Mouse (Mus musculus) adrenal gland, postnatal 10 days (tissue): Measurements from ENCODE around the gene Pus10. TPM values are rescaled to one million over a fixed set of nuclear protein-coding genes. Genes with fewer than 3 reads are reported as not detected.

Experiments used
- DNase-seq: peaks from one replicate; pipeline ENCODE4 v3.0.0; 2021; ENCODE audit warnings: mixed read lengths
- long read RNA-seq, 2 experiments: library from polyadenylated mRNA; stranded (forward); transcript quantifications; one replicate each; pipeline ENCODE4 v2.0.0; 2021
- total RNA-seq, 2 experiments: library from RNA; stranded (reverse); gene quantifications; 2 replicates each; pipeline ENCODE4 v1.2.3; 2021

Pus10 gene
- 10 to 100 TPM; 23.2 to 28.7 TPM for total RNA-seq
- long read RNA-seq, experiment 1, transcript Pus10-202 (18 exons, 3,559 nt), result major isoform, 7 of 25 reads
- long read RNA-seq, experiment 1, partial matches to known transcripts, result 9 of 25 reads
- long read RNA-seq, experiment 1, other reads (novel, unspliced or antisense), result 4 of 25 reads
- long read RNA-seq, experiment 2, partial matches to known transcripts, result 1 of 7 reads
- long read RNA-seq, experiment 2, other reads (novel, unspliced or antisense), result 1 of 7 reads

DNA sequence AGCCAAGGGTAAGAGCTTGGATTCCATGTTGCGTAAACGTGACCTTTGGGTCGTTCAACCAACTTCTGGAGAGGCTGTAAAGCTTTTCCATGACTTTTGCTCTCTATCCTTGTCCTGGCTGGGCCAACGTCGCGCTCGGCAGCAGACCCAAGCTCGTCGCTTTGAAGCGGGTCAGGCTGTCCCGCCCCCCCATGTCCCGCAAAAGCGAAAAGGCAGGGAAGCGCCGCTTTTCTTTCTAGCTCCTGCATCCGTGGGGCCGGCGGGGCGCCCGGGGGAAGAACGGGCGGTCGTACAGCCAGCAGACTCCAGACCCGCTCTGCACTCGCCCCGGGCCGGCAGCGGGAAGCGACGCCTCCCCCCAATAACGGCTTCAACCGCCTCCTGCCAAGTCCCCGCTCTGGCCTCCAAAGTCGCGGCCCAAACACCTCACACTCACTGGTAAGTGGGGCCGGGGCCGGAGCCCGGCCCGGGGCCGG, at the start of gene Pus10:
TSS of gene Pus10 (plus strand) at position 364 of the 476 bp plus-strand sequence.
- DNase-seq, result peak; percentile 80

GRCm38 (mm10) chr11:23618995-23619394, 46.5 kb upstream of the Pus10 start:
- no peak for DNase-seq

DNA sequence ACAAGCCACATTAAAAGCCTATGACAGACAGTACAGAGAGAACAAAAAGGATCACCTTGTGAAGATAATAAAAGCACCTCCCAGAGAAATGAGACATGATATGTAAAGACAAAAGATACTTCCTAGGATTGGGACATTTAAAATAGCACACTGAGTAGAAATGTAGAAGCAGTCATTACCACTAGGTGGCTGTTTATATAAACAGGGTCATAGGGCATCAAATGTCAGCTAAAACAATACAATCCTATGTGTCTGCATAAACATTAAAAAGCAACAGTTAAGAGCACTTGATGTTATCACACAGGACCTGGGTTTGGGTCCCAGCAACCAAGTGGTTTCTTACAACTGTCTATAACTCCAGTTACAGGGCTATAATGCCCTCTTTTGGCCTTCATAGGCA, 34.8 kb upstream of the Pus10 start:
- DNase-seq, result no peak

- peak; percentile 92 for DNase-seq
Measured at GRCm38 (mm10) chr11:23632945-23633878, 32.3 kb upstream of the Pus10 start, which contains the start of gene 0610010F05Rik. 0610010F05Rik (minus strand) TSS chr11:23633639.

GRCm38 (mm10) chr11:23633879-23634215, 31.6 kb upstream of the Pus10 start:
- no peak for DNase-seq

GRCm38 (mm10) chr11:23634573-23634972, 30.9 kb upstream of the Pus10 start:
- no peak for DNase-seq

DNA sequence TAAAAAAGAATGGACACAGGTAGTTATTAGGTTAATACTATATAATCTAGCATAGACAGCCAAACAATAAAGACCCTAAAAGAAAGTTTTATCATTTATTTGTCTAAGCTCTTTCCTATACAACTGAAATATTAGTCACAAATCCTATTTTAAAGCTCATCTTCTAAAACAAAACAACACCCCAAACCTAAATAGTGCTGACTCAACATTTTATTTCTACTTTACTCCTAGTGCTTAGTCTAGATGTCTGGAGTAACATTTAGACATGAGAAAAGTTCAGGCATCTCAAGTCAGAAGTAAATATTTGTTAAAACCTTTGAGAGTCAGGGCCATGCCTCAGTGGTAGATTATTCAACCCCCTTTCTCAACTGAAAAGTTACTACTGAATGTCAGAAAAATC, 18.0 kb upstream of the Pus10 start:
- DNase-seq, result no peak

GRCm38 (mm10) chr11:23647835-23648234, 17.6 kb upstream of the Pus10 start:
- DNase-seq, result no peak

- DNase-seq, result no peak
Measured at GRCm38 (mm10) chr11:23653666-23654065, 11.8 kb upstream of the Pus10 start.

DNA sequence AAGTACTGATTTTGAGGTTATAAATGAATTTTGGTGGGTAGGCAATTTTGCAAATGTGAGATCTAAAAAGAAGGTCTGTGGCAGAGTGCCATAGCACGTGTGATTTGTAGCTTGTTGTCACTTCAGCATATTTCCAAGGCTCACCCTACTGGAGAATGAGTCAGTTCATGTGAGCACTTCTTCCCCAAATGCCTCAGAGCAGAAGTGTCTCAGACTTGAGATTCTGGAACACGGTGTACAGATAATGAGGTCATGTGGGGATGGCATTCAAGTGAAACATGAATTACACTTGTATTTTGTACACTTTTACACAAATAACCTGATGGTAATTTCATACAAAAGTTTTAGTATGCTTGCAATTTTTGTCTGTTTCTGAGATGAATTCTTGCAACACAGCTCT, 7.7 kb upstream of the Pus10 start:
- peak; percentile 16 for DNase-seq

GRCm38 (mm10) chr11:23664232-23664631, 1.2 kb upstream of the Pus10 start:
- no peak for DNase-seq

GRCm38 (mm10) chr11:23665798-23666501, 476 bp downstream of the Pus10 start, which contains the start of gene Pex13:
Pex13 (minus strand) TSS chr11:23665959.
- DNase-seq, result peak; percentile 97

GRCm38 (mm10) chr11:23666526-23666925, 1.1 kb downstream of the Pus10 start:
- no peak for DNase-seq

DNA sequence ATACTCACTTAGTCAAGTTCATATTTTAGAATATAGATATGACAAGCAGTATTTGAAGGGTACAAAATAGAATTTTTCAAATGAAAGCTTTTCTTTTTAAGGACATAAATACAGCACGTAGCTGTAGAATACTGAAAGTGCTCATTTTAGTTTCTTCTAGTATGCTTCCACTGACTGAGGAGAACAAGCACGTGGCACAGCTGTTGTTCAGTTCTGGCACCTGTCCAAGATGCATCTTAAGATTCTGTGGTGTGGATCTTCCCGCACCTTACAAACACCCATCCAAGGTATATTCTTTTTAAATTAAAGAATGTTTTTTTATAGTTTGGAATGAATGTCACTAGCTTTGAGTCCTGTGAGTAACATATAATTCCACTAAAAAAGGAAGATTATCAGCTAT, 1.7 kb downstream of the Pus10 start:
- DNase-seq, result no peak

GRCm38 (mm10) chr11:23672256-23672749, 6.8 kb downstream of the Pus10 start:
- no peak for DNase-seq

- no peak for DNase-seq
Measured at GRCm38 (mm10) chr11:23676100-23676499, 10.6 kb downstream of the Pus10 start.

- DNase-seq, result peak; percentile 73
Measured at GRCm38 (mm10) chr11:23679044-23679642, 13.7 kb downstream of the Pus10 start.

- DNase-seq, result peak; percentile 20
Measured at GRCm38 (mm10) chr11:23680435-23680950, 15.0 kb downstream of the Pus10 start.

DNA sequence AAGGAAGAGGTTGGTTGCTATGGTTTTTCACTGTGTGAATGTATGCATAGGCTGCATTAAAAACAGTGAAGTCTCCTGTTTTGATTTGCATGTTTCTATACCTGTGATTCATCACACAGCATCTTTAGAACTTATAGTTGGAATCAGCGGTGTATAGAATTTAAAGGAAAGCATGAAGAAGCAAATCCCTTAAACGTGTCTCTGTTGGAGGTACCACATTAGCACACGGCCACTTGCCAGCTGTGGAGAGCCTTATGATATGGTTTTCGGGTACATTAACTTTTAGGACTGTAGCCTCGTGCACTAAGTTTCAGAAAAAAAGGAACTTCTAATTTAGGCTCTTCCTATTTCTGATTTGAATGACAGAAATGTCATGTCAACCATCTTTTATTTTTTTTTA, 17.1 kb downstream of the Pus10 start:
- no peak for DNase-seq

DNA sequence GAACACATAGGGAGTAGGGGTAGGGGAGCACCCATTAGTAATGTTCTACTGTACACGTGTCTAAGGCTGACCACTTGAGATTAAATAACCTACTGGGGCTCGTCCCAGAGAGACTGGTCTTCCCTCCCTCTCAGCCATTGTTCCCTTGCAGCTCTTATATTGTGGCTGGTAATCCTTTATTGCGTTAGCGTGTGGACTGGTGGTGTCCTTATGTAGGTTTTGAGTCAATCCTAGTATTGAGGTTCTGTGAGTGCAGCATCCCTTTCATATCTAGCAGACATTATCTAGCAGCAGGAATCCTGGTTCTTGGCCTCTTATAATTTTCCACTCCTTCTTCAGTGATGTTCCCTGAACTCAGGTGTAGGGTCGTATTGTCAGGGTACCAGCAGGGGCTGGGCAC, 21.2 kb downstream of the Pus10 start:
- no peak for DNase-seq

GRCm38 (mm10) chr11:23688060-23688459, 22.6 kb downstream of the Pus10 start:
- no peak for DNase-seq

DNA sequence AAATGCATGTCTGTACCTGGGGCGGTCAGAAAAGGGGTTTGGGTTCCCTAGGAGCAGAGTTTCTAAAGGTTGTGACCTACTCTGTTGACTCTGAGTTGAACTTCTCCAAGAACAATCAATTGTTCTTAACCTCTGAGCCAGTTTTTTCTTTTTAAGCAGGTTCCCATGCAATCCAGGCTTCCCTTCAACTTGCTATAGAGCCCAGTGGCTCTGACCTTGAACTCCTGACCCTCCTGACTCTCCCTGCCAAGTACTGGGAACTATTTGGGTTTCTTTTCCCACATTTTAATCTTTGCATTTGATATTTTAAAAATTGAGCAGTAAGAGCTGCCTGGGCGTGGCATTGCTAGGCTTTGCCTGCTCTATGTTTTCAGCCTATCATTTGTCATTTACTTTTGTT, 27.8 kb downstream of the Pus10 start:
- DNase-seq, result peak; percentile 34
